Mouse (Mus musculus) myocyte (in vitro differentiated cells): Measurements from ENCODE around the gene Mff.

Source experiments
- E2F4 ChIP-seq: IDR thresholded peaks from one replicate; pipeline ENCODE4 v1.6.1; 2011; ENCODE audit warnings: mild to moderate bottlenecking, control low read depth, moderate library complexity; ENCODE audit not compliant: insufficient read depth
- MAX ChIP-seq: IDR thresholded peaks from one replicate; pipeline ENCODE4 v1.6.1; 2011; ENCODE audit warnings: low read depth, mild to moderate bottlenecking, control low read depth
- MYOD1 ChIP-seq, 3 experiments: IDR thresholded peaks; one replicate each; pipeline ENCODE4 v1.6.1; 2011; ENCODE audit warnings: control low read depth in 2 of 3, low read depth in 2 of 3, mild to moderate bottlenecking in 2 of 3, moderate library complexity in 1 of 3; ENCODE audit not compliant: insufficient read length in 2 of 3, control insufficient read depth in 1 of 3
- POLR2A ChIP-seq: IDR thresholded peaks from one replicate; pipeline ENCODE4 v1.6.1; 2011; ENCODE audit warnings: low read depth, mild to moderate bottlenecking, control low read depth, moderate library complexity; ENCODE audit not compliant: insufficient read length
- SRF ChIP-seq: IDR thresholded peaks from one replicate; pipeline ENCODE4 v1.6.1; 2011; ENCODE audit warnings: low read depth; ENCODE audit not compliant: control insufficient read depth, insufficient read length

DNA sequence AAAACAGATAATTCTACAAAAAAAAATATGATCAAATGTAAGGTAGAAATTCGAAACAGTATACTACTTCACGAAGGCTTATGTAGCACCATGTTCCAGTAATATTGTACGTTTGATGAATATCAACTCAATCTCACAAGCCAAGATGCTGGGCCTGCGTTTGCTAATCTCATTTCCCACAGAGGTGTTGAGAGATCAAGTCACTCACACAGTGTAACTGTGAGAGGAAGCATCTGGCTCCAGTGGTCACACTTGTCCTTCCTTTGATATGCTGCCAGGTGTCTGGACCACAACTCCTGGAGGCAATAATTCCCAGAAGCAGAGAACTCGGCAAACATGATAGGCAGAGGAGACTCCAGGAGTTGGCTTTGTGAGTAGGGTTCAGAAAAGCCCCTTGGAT lies 38.4 kb upstream of the Mff start:
- no peak for TF ChIP-seq MAX
- TF ChIP-seq POLR2A = no peak
- TF ChIP-seq MYOD1 (IDR thresholded peaks at IDR 0.05; ENCODE audit: control insufficient read depth in 1 of 3, insufficient read length in 2 of 3, low read depth in 2 of 3) = no peak
- no peak for TF ChIP-seq E2F4
- no peak for TF ChIP-seq SRF
